Mouse (Mus musculus): Measurements from ENCODE around the gene Col25a1. TPM values are rescaled to one million over a fixed set of nuclear protein-coding genes. Genes with fewer than 3 reads are reported as not detected.

The Col25a1 gene
- total and polyA plus RNA-seq, 2 experiments from 2014 or later, result 10.6 to 28.0 TPM

GRCm38 (mm10) chr3:130217705-130218104, 86.4 kb downstream of the Col25a1 start:
- no peak overlapping the region for H3K27ac ChIP-seq (ENCODE audit: low read depth, low read length)
- no peak for DNase-seq (ENCODE audit: low spot score)
- ATAC-seq (ENCODE audit: low FRiP score), result no peak
- WGBS, result 57% methylated on average over 2 of the region's 2 CpGs
- H3K9ac ChIP-seq (replicated peaks; ENCODE audit: low read length, poor library complexity, severe bottlenecking), result no peak overlapping the region
- H3K4me3 ChIP-seq (ENCODE audit: low read depth, low read length), result no peak overlapping the region
- H3K4me2 ChIP-seq (ENCODE audit: low read depth, low read length, poor library complexity, severe bottlenecking), result no peak overlapping the region
- no peaks in the 10 kb centered on the region for H3K9me3 ChIP-seq (ENCODE audit: low read length)
- no peak for TF ChIP-seq CTCF (IDR thresholded peaks at IDR 0.05)
- H3K4me1 ChIP-seq (ENCODE audit: insufficient read depth, low read length), result no peaks in the 10 kb centered on the region
- no peaks in the 10 kb centered on the region for H3K36me3 ChIP-seq (ENCODE audit: insufficient read depth, low read length)
- no peaks in the 10 kb centered on the region for H3K27me3 ChIP-seq (ENCODE audit: insufficient read depth, low read length)

GRCm38 (mm10) chr3:130218232-130218728, 87.0 kb downstream of the Col25a1 start:
- Histone ChIP-seq H3K9me3 (ENCODE audit: low read length) (no peaks in the 10 kb centered on the region), H3K27me3 (ENCODE audit: insufficient read depth, low read length) (no peaks in the 10 kb centered on the region), H3K27ac (ENCODE audit: low read depth, low read length) (no peak overlapping the region), H3K9ac (replicated peaks; ENCODE audit: low read length, poor library complexity, severe bottlenecking) (no peak overlapping the region), H3K4me1 (ENCODE audit: insufficient read depth, low read length) (no peaks in the 10 kb centered on the region), H3K36me3 (ENCODE audit: insufficient read depth, low read length) (no peaks in the 10 kb centered on the region), H3K4me2 (ENCODE audit: low read depth, low read length, poor library complexity, severe bottlenecking) (no peak overlapping the region), H3K4me3 (ENCODE audit: low read depth, low read length) (no peak overlapping the region)
- DNase-seq (ENCODE audit: low spot score) (no peak), ATAC-seq (ENCODE audit: low FRiP score) (no peak)
- TF ChIP-seq CTCF (IDR thresholded peaks at IDR 0.05), result no peak
- WGBS, result 63% methylated on average over 5 of the region's 5 CpGs

GRCm38 (mm10) chr3:130220811-130221210, 89.5 kb downstream of the Col25a1 start:
- no peak overlapping the region for H3K4me3 ChIP-seq (ENCODE audit: low read depth, low read length)
- no peak for TF ChIP-seq CTCF (IDR thresholded peaks at IDR 0.05)
- H3K27me3 ChIP-seq (ENCODE audit: insufficient read depth, low read length), result no peaks in the 10 kb centered on the region
- no peaks in the 10 kb centered on the region for H3K36me3 ChIP-seq (ENCODE audit: insufficient read depth, low read length)
- no peak for DNase-seq (ENCODE audit: low spot score)
- no peak overlapping the region for H3K4me2 ChIP-seq (ENCODE audit: low read depth, low read length, poor library complexity, severe bottlenecking)
- WGBS, result 96% methylated on average over 3 of the region's 3 CpGs
- H3K4me1 ChIP-seq (ENCODE audit: insufficient read depth, low read length), result no peaks in the 10 kb centered on the region
- no peak overlapping the region for H3K9ac ChIP-seq (replicated peaks; ENCODE audit: low read length, poor library complexity, severe bottlenecking)
- no peak for ATAC-seq (ENCODE audit: low FRiP score)
- no peaks in the 10 kb centered on the region for H3K9me3 ChIP-seq (ENCODE audit: low read length)
- no peak overlapping the region for H3K27ac ChIP-seq (ENCODE audit: low read depth, low read length)

GRCm38 (mm10) chr3:130228186-130228585, 96.9 kb downstream of the Col25a1 start:
- DNase-seq (ENCODE audit: low spot score) (no peak), ATAC-seq (ENCODE audit: low FRiP score) (no peak)
- H3K9ac ChIP-seq (replicated peaks; ENCODE audit: low read length, poor library complexity, severe bottlenecking), result no peak overlapping the region
- H3K27ac ChIP-seq (ENCODE audit: low read depth, low read length), result no peak overlapping the region
- H3K4me2 ChIP-seq (ENCODE audit: low read depth, low read length, poor library complexity, severe bottlenecking), result no peak overlapping the region
- no peaks in the 10 kb centered on the region for H3K27me3 ChIP-seq (ENCODE audit: insufficient read depth, low read length)
- WGBS, result 95% methylated on average over 9 of the region's 9 CpGs
- no peaks in the 10 kb centered on the region for H3K4me1 ChIP-seq (ENCODE audit: insufficient read depth, low read length)
- H3K9me3 ChIP-seq (ENCODE audit: low read length), result no peaks in the 10 kb centered on the region
- H3K4me3 ChIP-seq (ENCODE audit: low read depth, low read length), result no peak overlapping the region
- no peak for TF ChIP-seq CTCF (IDR thresholded peaks at IDR 0.05)
- H3K36me3 ChIP-seq (ENCODE audit: insufficient read depth, low read length), result no peaks in the 10 kb centered on the region

- H3K4me3 ChIP-seq (ENCODE audit: low read depth, low read length), result no peak overlapping the region
- no peaks in the 10 kb centered on the region for H3K4me1 ChIP-seq (ENCODE audit: insufficient read depth, low read length)
- no peaks in the 10 kb centered on the region for H3K36me3 ChIP-seq (ENCODE audit: insufficient read depth, low read length)
- no peak for DNase-seq (ENCODE audit: low spot score)
- ATAC-seq (ENCODE audit: low FRiP score), result no peak
- H3K4me2 ChIP-seq (ENCODE audit: low read depth, low read length, poor library complexity, severe bottlenecking), result no peak overlapping the region
- H3K27ac ChIP-seq (ENCODE audit: low read depth, low read length), result no peak overlapping the region
- 96% methylated on average over 7 of the region's 7 CpGs for WGBS
- no peak for TF ChIP-seq CTCF (IDR thresholded peaks at IDR 0.05)
- H3K27me3 ChIP-seq (ENCODE audit: insufficient read depth, low read length), result no peaks in the 10 kb centered on the region
- no peak overlapping the region for H3K9ac ChIP-seq (replicated peaks; ENCODE audit: low read length, poor library complexity, severe bottlenecking)
- no peaks in the 10 kb centered on the region for H3K9me3 ChIP-seq (ENCODE audit: low read length)
These were observed 101.6 kb downstream of the Col25a1 start for GRCm38 (mm10) chr3:130232944-130233343.

GRCm38 (mm10) chr3:130235233-130235632, 103.9 kb downstream of the Col25a1 start:
- Histone ChIP-seq H3K27ac (ENCODE audit: low read depth, low read length) (no peak overlapping the region), H3K4me2 (ENCODE audit: low read depth, low read length, poor library complexity, severe bottlenecking) (no peak overlapping the region), H3K4me1 (ENCODE audit: insufficient read depth, low read length) (no peaks in the 10 kb centered on the region), H3K9me3 (ENCODE audit: low read length) (no peaks in the 10 kb centered on the region), H3K27me3 (ENCODE audit: insufficient read depth, low read length) (no peaks in the 10 kb centered on the region), H3K9ac (replicated peaks; ENCODE audit: low read length, poor library complexity, severe bottlenecking) (no peak overlapping the region), H3K4me3 (ENCODE audit: low read depth, low read length) (no peak overlapping the region), H3K36me3 (ENCODE audit: insufficient read depth, low read length) (no peaks in the 10 kb centered on the region)
- DNase-seq (ENCODE audit: low spot score) (no peak), ATAC-seq (ENCODE audit: low FRiP score) (no peak)
- no peak for TF ChIP-seq CTCF (IDR thresholded peaks at IDR 0.05)
- 100% methylated on average over 1 of the region's 1 CpGs for WGBS
